Mouse (Mus musculus): ENCODE measurements around the gene Khdc1b. TPM values are rescaled to one million over a fixed set of nuclear protein-coding genes. Genes with fewer than 3 reads are reported as not detected.

Gene Khdc1b
- not detected in 2 replicates for polyA plus RNA-seq (2012; rRNA removed)

DNA sequence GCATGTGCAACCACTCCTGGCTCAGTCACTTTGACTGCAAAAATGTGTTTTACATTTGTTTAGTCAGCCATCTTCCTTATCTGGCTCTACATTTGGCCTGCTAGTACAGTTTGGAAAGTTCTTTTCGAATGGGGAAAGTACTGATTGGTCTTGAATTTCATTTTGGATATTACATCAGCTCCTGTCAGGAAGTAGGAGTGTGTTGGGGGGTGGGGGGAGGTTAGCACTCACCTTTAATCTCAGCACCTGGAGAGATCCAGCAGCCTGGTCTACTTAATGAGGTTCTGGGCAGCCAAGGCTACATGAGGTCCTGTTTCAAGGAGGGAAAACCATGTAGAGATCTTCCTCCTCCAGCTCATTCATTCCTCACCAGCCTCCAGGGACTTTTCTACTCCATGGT lies at the start of gene Khdc1b:
TSS of gene Khdc1b (plus strand) at position 301 of the 400 bp plus-strand sequence.

DNA sequence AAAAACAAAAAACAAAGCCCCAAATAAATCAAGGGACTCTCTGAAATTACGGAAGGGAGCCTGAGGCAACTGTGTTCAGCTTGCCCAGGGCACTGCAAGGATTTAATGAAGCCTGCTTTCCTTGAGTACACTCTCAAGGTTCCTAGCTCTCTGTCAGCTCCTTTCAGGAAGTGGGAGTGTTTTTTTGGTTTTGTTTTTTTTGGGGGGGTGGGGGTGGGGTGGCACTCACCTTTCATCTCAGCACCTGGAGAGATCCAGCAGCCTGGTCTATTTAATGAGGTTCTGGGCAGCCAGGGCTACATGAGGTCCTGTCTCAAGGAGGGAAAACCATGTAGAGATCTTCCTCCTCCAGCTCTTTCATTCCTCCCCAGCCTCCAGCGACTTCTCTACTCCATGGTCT lies 34.0 kb upstream of the Khdc1b start, which contains the start of gene Khdc1a:
TSS of gene Khdc1a (plus strand) at position 301 of the 400 bp plus-strand sequence.

DNA sequence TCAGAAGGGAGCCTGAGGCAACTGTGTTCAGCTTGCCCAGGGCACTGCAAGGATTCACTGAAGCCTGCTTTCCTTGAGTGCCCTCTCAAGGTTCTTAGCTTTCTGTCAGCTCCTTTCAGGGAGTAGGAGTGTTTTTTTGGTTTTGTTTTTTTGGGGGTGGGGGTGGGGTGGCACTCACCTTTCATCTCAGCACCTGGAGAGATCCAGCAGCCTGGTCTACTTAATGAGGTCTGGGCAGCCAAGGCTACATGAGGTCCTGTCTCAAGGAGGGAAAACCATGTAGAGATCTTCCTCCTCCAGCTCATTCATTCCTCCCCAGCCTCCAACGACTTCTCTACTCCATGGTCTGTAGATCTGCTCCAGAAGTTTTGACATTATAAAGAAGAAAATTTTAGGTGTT lies 15.3 kb upstream of the Khdc1b start, which contains the start of gene Khdc1c:
TSS of gene Khdc1c (plus strand) at position 301 of the 400 bp plus-strand sequence.

Other genes starting within 250 kb of the Khdc1b start
- gene Tmem14a, start 165.0 kb upstream of the Khdc1b start, polyA plus RNA-seq (2012; rRNA removed) = 1.4 and 1.5 TPM in 2 replicates
- gene Gsta3, start 143.0 kb upstream of the Khdc1b start, polyA plus RNA-seq (2012; rRNA removed) = 2.9 and 4.6 TPM in 2 replicates
- gene Khdc1a, start 33.9 kb upstream of the Khdc1b start, polyA plus RNA-seq (2012; rRNA removed) = 0.04 TPM in 1 of 2 replicates, not detected in the other
- gene Khdc1c, start 15.2 kb upstream of the Khdc1b start, polyA plus RNA-seq (2012; rRNA removed) = not detected in 2 replicates

Measured in stomach, adult 2 months (tissue).